Mouse (Mus musculus): ENCODE results near the gene Gm8978. TPM values are rescaled to one million over a fixed set of nuclear protein-coding genes. Genes with fewer than 3 reads are reported as not detected.
"Not testable (repeated sequence)": the region's sequence is repeated elsewhere in the genome, so short reads cannot be mapped to it uniquely, and the experiment has no call there.

Gm8978 gene
- not detected for polyA plus RNA-seq (2017; shearing (Covaris generic))

GRCm38 (mm10) chr19:33625152-33625551 lies at the start of gene Gm8978:
TSS of gene Gm8978 (minus strand) at chr19:33625252.
- ATAC-seq = not testable (repeated sequence)

GRCm38 (mm10) chr19:33589626-33590302 lies 35.3 kb downstream of the Gm8978 start:
- ATAC-seq = peak; percentile 91

- ATAC-seq = not testable (repeated sequence)
Measured at GRCm38 (mm10) chr19:33568551-33568950, 56.5 kb downstream of the Gm8978 start.

Other genes starting within 250 kb of the Gm8978 start
- gene Rnls, start 233.0 kb downstream of the Gm8978 start, polyA plus RNA-seq (2017; shearing (Covaris generic)) = 1 to 10 TPM; 3.0 to 3.4 TPM
- not detected for gene Lipo4, start 107.5 kb downstream of the Gm8978 start, polyA plus RNA-seq (2017; shearing (Covaris generic))
- gene Lipo2, start 126.1 kb upstream of the Gm8978 start, polyA plus RNA-seq (2017; shearing (Covaris generic)) = not detected
- gene Lipo3, start 136.7 kb upstream of the Gm8978 start, polyA plus RNA-seq (2017; shearing (Covaris generic)) = 1 to 10 TPM; 7.0 to 9.4 TPM
- not detected for gene Lipo1, start 162.2 kb upstream of the Gm8978 start, polyA plus RNA-seq (2017; shearing (Covaris generic))

All from CD4-positive, CD25-positive, alpha-beta regulatory T cell, adult 4 months (primary cell).